Mouse (Mus musculus): ENCODE measurements at regions not wholly inside any gene's neighbourhood (a gene's known extent, or its start where the extent isn't known, plus 50 kb on each side); places are given as distances from the start of the nearest gene placed in this dataset.
A peak's percentile ranks its signal among the peaks of the same experiment; 100 is the strongest.

GRCm38 (mm10) chr7:115076781-115077180 is 333.3 kb downstream of the Insc start:
- no peak for DNase-seq

GRCm38 (mm10) chr7:115084711-115085380 is 341.4 kb downstream of the Insc start:
- no peak for DNase-seq

GRCm38 (mm10) chr7:115086542-115087448 is 343.3 kb downstream of the Insc start:
- DNase-seq = no peak

- no peak for DNase-seq
Observed at GRCm38 (mm10) chr7:115092481-115093050, 349.1 kb downstream of the Insc start.

- no peak for DNase-seq
Observed at GRCm38 (mm10) chr7:115106041-115106440, 362.5 kb downstream of the Insc start.

- no peak for DNase-seq
Observed at GRCm38 (mm10) chr7:115112282-115112681, 368.8 kb downstream of the Insc start.

GRCm38 (mm10) chr7:115123283-115123682 is 379.8 kb downstream of the Insc start:
- DNase-seq = no peak

- DNase-seq = no peak
Observed at GRCm38 (mm10) chr7:115129001-115129400, 385.5 kb downstream of the Insc start.

GRCm38 (mm10) chr7:115131259-115131969 is 387.9 kb downstream of the Insc start:
- no peak for DNase-seq

GRCm38 (mm10) chr7:115131970-115132551 is 388.6 kb downstream of the Insc start:
- no peak for DNase-seq

GRCm38 (mm10) chr7:115132595-115132994 is 389.1 kb downstream of the Insc start:
- no peak for DNase-seq

- DNase-seq = no peak
Observed at GRCm38 (mm10) chr7:115134926-115135575, 391.6 kb downstream of the Insc start.

- DNase-seq = no peak
Observed at GRCm38 (mm10) chr7:115140286-115140685, 396.8 kb downstream of the Insc start.

GRCm38 (mm10) chr7:115142163-115142562 is 398.7 kb downstream of the Insc start:
- DNase-seq = no peak

GRCm38 (mm10) chr7:115144947-115145346 is 401.5 kb downstream of the Insc start:
- DNase-seq = no peak

GRCm38 (mm10) chr7:115147352-115147977 is 404.0 kb downstream of the Insc start:
- DNase-seq = no peak

GRCm38 (mm10) chr7:115153291-115153690 is 409.8 kb downstream of the Insc start:
- DNase-seq = no peak

- DNase-seq = no peak
Observed at GRCm38 (mm10) chr7:115153764-115154509, 410.4 kb downstream of the Insc start.

GRCm38 (mm10) chr7:115170023-115170422 is 426.5 kb downstream of the Insc start:
- no peak for DNase-seq

- DNase-seq = peak; percentile 65
Observed at GRCm38 (mm10) chr7:115170439-115170838, 426.9 kb downstream of the Insc start.

- no peak for DNase-seq
Observed at GRCm38 (mm10) chr7:115192482-115192881, 449.0 kb downstream of the Insc start.
